Mouse (Mus musculus) gonadal fat pad, adult 2 months (tissue): ENCODE data around the gene Kctd14. TPM values are rescaled to one million over a fixed set of nuclear protein-coding genes. Genes with fewer than 3 reads are reported as not detected.
A peak's percentile ranks its signal among the peaks of the same experiment; 100 is the strongest.

Source experiments
- DNase-seq: peaks from one replicate; pipeline ENCODE4 v3.0.0-alpha.2; 2012; ENCODE audit warnings: low read depth
- polyA plus RNA-seq: library from polyadenylated mRNA; depleted of rRNA; stranded (reverse); fragments of >200 nt; gene quantifications from 2 replicates; pipeline ENCODE4 v1.2.3, GENCODE M21; 2012; rRNA removed

Gene Kctd14
- polyA plus RNA-seq, 1 experiment = 4.6 TPM

- DNase-seq = peak; percentile 89
Observed at GRCm38 (mm10) chr7:97446171-97446925, 4.8 kb upstream of the Kctd14 start.

- no peak for DNase-seq
Observed at GRCm38 (mm10) chr7:97447050-97447531, 4.0 kb upstream of the Kctd14 start.

GRCm38 (mm10) chr7:97452196-97452595, 1.1 kb downstream of the Kctd14 start:
- DNase-seq = no peak

GRCm38 (mm10) chr7:97453141-97453921, 2.2 kb downstream of the Kctd14 start:
- DNase-seq = no peak

- DNase-seq = no peak
Observed at GRCm38 (mm10) chr7:97454795-97455194, 3.7 kb downstream of the Kctd14 start.

GRCm38 (mm10) chr7:97455577-97455976, 4.5 kb downstream of the Kctd14 start:
- DNase-seq = no peak

GRCm38 (mm10) chr7:97473001-97473400, 21.9 kb downstream of the Kctd14 start:
- no peak for DNase-seq

GRCm38 (mm10) chr7:97479349-97479748, 28.2 kb downstream of the Kctd14 start:
- peak; percentile 46 for DNase-seq

GRCm38 (mm10) chr7:97480290-97480689, 29.2 kb downstream of the Kctd14 start:
- DNase-seq = no peak

- peak; percentile 84 for DNase-seq
Observed at GRCm38 (mm10) chr7:97480821-97481339, 29.8 kb downstream of the Kctd14 start, which contains the start of gene Ints4. Gene Ints4 (plus strand): TSS chr7:97480956.

- DNase-seq = no peak
Observed at GRCm38 (mm10) chr7:97483378-97483777, 32.3 kb downstream of the Kctd14 start.

- no peak for DNase-seq
Observed at GRCm38 (mm10) chr7:97491157-97491556, 40.0 kb downstream of the Kctd14 start.

GRCm38 (mm10) chr7:97492420-97492819, 41.3 kb downstream of the Kctd14 start:
- DNase-seq = peak; percentile 26

- no peak for DNase-seq
Observed at GRCm38 (mm10) chr7:97495052-97495451, 43.9 kb downstream of the Kctd14 start.

GRCm38 (mm10) chr7:97500555-97501209, 49.6 kb downstream of the Kctd14 start:
- no peak for DNase-seq

Other genes starting within 250 kb of the Kctd14 start
- 7.5 and 7.7 TPM in 2 replicates for gene Usp35, start 119.3 kb upstream of the Kctd14 start, polyA plus RNA-seq
- 9.6 and 10.2 TPM in 2 replicates for gene Kctd21, start 119.0 kb upstream of the Kctd14 start, polyA plus RNA-seq
- 14.0 and 14.8 TPM in 2 replicates for gene Alg8, start 79.7 kb upstream of the Kctd14 start, polyA plus RNA-seq
- gene Ndufc2, start 51.3 kb upstream of the Kctd14 start, polyA plus RNA-seq = 145 and 150 TPM in 2 replicates
- gene Thrsp, start 33.6 kb upstream of the Kctd14 start, polyA plus RNA-seq = 533 and 1,341 TPM in 2 replicates
- 92.0 and 113 TPM in 2 replicates for gene Ints4, start 29.6 kb downstream of the Kctd14 start, polyA plus RNA-seq
- gene Aamdc, start 128.2 kb downstream of the Kctd14 start, polyA plus RNA-seq = 54.9 and 74.8 TPM in 2 replicates
- 2.2 and 3.1 TPM in 2 replicates for gene Rsf1, start 128.6 kb downstream of the Kctd14 start, polyA plus RNA-seq
- 32.8 and 39.1 TPM in 2 replicates for gene Clns1a, start 245.3 kb downstream of the Kctd14 start, polyA plus RNA-seq